Mouse (Mus musculus): Measurements from ENCODE around the gene Unc119b. TPM values are rescaled to one million over a fixed set of nuclear protein-coding genes. Genes with fewer than 3 reads are reported as not detected.
A peak's percentile ranks its signal among the peaks of the same experiment; 100 is the strongest.

Gene Unc119b
- total and polyA plus RNA-seq, 2 experiments from 2014 or later, result 16.9 to 30.0 TPM

DNA sequence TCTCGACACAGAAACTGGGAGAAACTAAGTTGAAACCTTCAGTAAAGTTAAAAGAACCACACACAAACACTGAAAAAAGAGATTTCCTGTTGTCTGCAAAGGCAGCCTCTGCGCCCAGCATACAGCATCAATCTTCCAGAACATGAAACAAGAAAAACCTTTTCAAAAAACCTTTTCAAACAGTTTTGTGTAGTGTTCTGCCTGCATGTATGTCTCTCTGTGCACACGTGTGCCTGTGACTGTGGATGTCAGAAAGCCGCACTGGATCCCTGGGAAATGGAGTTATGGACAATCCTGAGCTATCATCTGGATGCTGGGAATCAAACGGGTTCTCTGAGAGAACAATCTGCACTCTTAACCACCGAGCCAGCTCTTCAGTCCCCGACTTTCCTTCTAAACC lies 21.6 kb upstream of the Unc119b start:
- peak overlapping the region; percentile 98; the same call in 1 of the 2 replicates for H3K4me3 ChIP-seq (ENCODE audit: low read depth, low read length)
- H3K9ac ChIP-seq (replicated peaks; ENCODE audit: low read length, poor library complexity, severe bottlenecking), result 0 out of 2 replicates have a peak overlapping the region, but pooled peaks have one; percentile 19
- peaks cover 15% of the 10 kb centered on the region; the same call in 1 of the 2 replicates for H3K4me1 ChIP-seq (ENCODE audit: insufficient read depth, low read length)

DNA sequence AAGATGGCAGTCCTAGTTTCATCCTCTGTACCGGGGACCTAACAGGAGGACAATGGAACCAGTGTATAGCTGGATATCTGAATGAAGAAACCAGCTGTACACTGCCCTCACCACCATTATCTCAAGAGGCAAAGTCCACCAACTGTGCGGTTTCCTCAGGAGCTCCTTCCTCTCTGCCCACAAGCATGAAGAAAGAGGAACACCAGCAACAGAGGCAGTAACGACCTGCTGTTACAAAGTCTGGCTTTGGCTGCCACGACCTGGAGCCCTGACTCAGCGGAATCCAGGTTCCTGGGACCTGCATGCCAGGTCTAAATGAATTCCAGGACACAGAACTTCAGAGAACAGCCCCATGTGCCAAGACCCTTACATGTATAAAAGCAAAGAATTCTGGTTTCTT lies 21.1 kb upstream of the Unc119b start:
- H3K4me3 ChIP-seq (ENCODE audit: low read depth, low read length), result no peak overlapping the region
- H3K36me3 ChIP-seq (ENCODE audit: insufficient read depth, low read length), result 0 out of 2 replicates have a peak, but pooled peaks cover under 1% of the 10 kb centered on the region
- H3K27me3 ChIP-seq (ENCODE audit: insufficient read depth, low read length), result no peaks in the 10 kb centered on the region
- 0 out of 2 replicates have a peak overlapping the region, but pooled peaks have one; percentile 33 for H3K9ac ChIP-seq (replicated peaks; ENCODE audit: low read length, poor library complexity, severe bottlenecking)
- WGBS, result 48% methylated on average over 5 of the region's 5 CpGs
- H3K4me1 ChIP-seq (ENCODE audit: insufficient read depth, low read length), result peaks cover 15% of the 10 kb centered on the region; the same call in 1 of the 2 replicates
- ATAC-seq (ENCODE audit: low FRiP score) (no peak), DNase-seq (ENCODE audit: low spot score) (no peak)
- no peak for TF ChIP-seq CTCF (IDR thresholded peaks at IDR 0.05)
- H3K9me3 ChIP-seq (ENCODE audit: low read length), result no peaks in the 10 kb centered on the region
- no peak overlapping the region for H3K27ac ChIP-seq (ENCODE audit: low read depth, low read length)
- H3K4me2 ChIP-seq (ENCODE audit: low read depth, low read length, poor library complexity, severe bottlenecking), result peak overlapping the region; percentile 93

More for the DNA sequence above, 21.6 kb upstream of the Unc119b start:
- Histone ChIP-seq H3K27ac (ENCODE audit: low read depth, low read length) (no peak overlapping the region), H3K9me3 (ENCODE audit: low read length) (no peaks in the 10 kb centered on the region), H3K27me3 (ENCODE audit: insufficient read depth, low read length) (no peaks in the 10 kb centered on the region), H3K36me3 (ENCODE audit: insufficient read depth, low read length) (no peaks in the 10 kb centered on the region), H3K4me2 (ENCODE audit: low read depth, low read length, poor library complexity, severe bottlenecking) (peak overlapping the region; percentile 93)
- no peak for TF ChIP-seq CTCF (IDR thresholded peaks at IDR 0.05)
- DNase-seq (ENCODE audit: low spot score) (no peak), ATAC-seq (ENCODE audit: low FRiP score) (no peak)
- 58% methylated on average over 7 of the region's 7 CpGs for WGBS

- Histone ChIP-seq H3K36me3 (ENCODE audit: insufficient read depth, low read length) (peaks cover 7% of the 10 kb centered on the region), H3K4me2 (ENCODE audit: low read depth, low read length, poor library complexity, severe bottlenecking) (peak overlapping the region; percentile 93), H3K4me1 (ENCODE audit: insufficient read depth, low read length) (peaks cover 15% of the 10 kb centered on the region; the same call in 1 of the 2 replicates), H3K9ac (replicated peaks; ENCODE audit: low read length, poor library complexity, severe bottlenecking) (0 out of 2 replicates have a peak overlapping the region, but pooled peaks have one; percentile 33), H3K4me3 (ENCODE audit: low read depth, low read length) (no peak overlapping the region), H3K27ac (ENCODE audit: low read depth, low read length) (no peak overlapping the region), H3K27me3 (ENCODE audit: insufficient read depth, low read length) (no peaks in the 10 kb centered on the region), H3K9me3 (ENCODE audit: low read length) (no peaks in the 10 kb centered on the region)
- no peak for DNase-seq (ENCODE audit: low spot score)
- no peak for TF ChIP-seq CTCF (IDR thresholded peaks at IDR 0.05)
- 70% methylated on average over 13 of the region's 13 CpGs for WGBS
- no peak for ATAC-seq (ENCODE audit: low FRiP score)
Observed at GRCm38 (mm10) chr5:115155156-115155631, 20.4 kb upstream of the Unc119b start.

- Histone ChIP-seq H3K27ac (ENCODE audit: low read depth, low read length) (no peak overlapping the region), H3K9ac (replicated peaks; ENCODE audit: low read length, poor library complexity, severe bottlenecking) (no peak overlapping the region), H3K9me3 (ENCODE audit: low read length) (no peaks in the 10 kb centered on the region), H3K4me1 (ENCODE audit: insufficient read depth, low read length) (peaks cover 15% of the 10 kb centered on the region; the same call in 1 of the 2 replicates), H3K27me3 (ENCODE audit: insufficient read depth, low read length) (no peaks in the 10 kb centered on the region), H3K36me3 (ENCODE audit: insufficient read depth, low read length) (peaks cover 30% of the 10 kb centered on the region), H3K4me3 (ENCODE audit: low read depth, low read length) (no peak overlapping the region), H3K4me2 (ENCODE audit: low read depth, low read length, poor library complexity, severe bottlenecking) (no peak overlapping the region)
- WGBS, result 63% methylated on average over 8 of the region's 8 CpGs
- TF ChIP-seq CTCF (IDR thresholded peaks at IDR 0.05), result no peak
- no peak for ATAC-seq (ENCODE audit: low FRiP score)
- no peak for DNase-seq (ENCODE audit: low spot score)
Observed at GRCm38 (mm10) chr5:115152132-115152956, 17.6 kb upstream of the Unc119b start.

DNA sequence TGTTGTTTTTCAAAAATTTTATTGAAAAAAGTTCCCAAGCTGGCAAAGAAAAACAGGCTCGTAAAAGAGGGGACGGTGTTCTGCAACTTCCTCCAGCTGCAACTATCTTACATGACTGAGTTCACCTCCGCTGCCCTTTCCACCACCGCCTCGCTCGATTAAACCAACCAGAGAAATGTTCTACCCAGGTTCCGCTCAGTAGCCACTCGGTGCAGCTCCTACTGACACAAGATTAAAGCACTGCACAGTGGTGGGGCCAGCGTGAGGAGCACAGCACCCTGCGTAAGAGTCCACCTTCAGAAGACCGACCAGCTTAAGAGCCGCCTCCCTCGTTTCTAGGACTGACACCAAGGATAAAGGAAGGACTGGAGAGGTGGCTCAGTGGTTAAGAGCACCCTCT lies 16.7 kb upstream of the Unc119b start:
- no peak overlapping the region for H3K4me3 ChIP-seq (ENCODE audit: low read depth, low read length)
- no peak overlapping the region for H3K4me2 ChIP-seq (ENCODE audit: low read depth, low read length, poor library complexity, severe bottlenecking)
- H3K9me3 ChIP-seq (ENCODE audit: low read length), result no peaks in the 10 kb centered on the region
- peaks cover 39% of the 10 kb centered on the region for H3K36me3 ChIP-seq (ENCODE audit: insufficient read depth, low read length)
- no peak overlapping the region for H3K9ac ChIP-seq (replicated peaks; ENCODE audit: low read length, poor library complexity, severe bottlenecking)
- WGBS, result 85% methylated on average over 13 of the region's 13 CpGs
- no peak for TF ChIP-seq CTCF (IDR thresholded peaks at IDR 0.05)
- peaks cover 9% of the 10 kb centered on the region; the same call in 1 of the 2 replicates for H3K4me1 ChIP-seq (ENCODE audit: insufficient read depth, low read length)
- no peak for DNase-seq (ENCODE audit: low spot score)
- no peaks in the 10 kb centered on the region for H3K27me3 ChIP-seq (ENCODE audit: insufficient read depth, low read length)
- no peak overlapping the region for H3K27ac ChIP-seq (ENCODE audit: low read depth, low read length)
- no peak for ATAC-seq (ENCODE audit: low FRiP score)

DNA sequence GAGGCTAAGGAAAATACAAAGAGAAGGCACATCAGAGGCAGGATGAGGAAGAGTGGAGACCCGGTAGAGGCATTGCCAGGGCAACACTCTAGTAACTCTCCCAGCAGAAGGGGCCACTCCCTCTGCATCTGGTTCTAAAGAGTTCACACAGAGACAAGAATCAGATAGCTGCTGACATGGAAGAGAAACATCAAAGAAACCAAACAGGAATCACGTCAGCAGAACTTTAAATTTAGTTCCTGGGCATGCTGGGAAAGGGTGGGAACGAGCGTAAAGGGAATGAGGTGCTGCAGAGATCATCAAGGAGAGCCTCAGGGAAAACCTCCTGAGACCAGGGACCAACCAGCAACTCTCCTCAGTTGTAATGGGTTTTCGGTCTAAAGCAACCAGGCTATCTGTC lies 16.2 kb upstream of the Unc119b start:
- Histone ChIP-seq H3K4me3 (ENCODE audit: low read depth, low read length) (no peak overlapping the region), H3K27me3 (ENCODE audit: insufficient read depth, low read length) (no peaks in the 10 kb centered on the region), H3K36me3 (ENCODE audit: insufficient read depth, low read length) (peaks cover 44% of the 10 kb centered on the region), H3K4me1 (ENCODE audit: insufficient read depth, low read length) (peaks cover 9% of the 10 kb centered on the region; the same call in 1 of the 2 replicates), H3K9me3 (ENCODE audit: low read length) (no peaks in the 10 kb centered on the region), H3K27ac (ENCODE audit: low read depth, low read length) (no peak overlapping the region), H3K9ac (replicated peaks; ENCODE audit: low read length, poor library complexity, severe bottlenecking) (no peak overlapping the region), H3K4me2 (ENCODE audit: low read depth, low read length, poor library complexity, severe bottlenecking) (no peak overlapping the region)
- WGBS, result 77% methylated on average over 5 of the region's 5 CpGs
- no peak for ATAC-seq (ENCODE audit: low FRiP score)
- TF ChIP-seq CTCF (IDR thresholded peaks at IDR 0.05), result no peak
- no peak for DNase-seq (ENCODE audit: low spot score)
